Mouse (Mus musculus) thymus, adult 18-20 months (tissue): Measurements from ENCODE around the gene Gm11127.
"Not testable (repeated sequence)": the region's sequence is repeated elsewhere in the genome, so short reads cannot be mapped to it uniquely, and the experiment has no call there.

Experiments used
- DNase-seq, 2 experiments: peaks; one replicate each; pipeline ENCODE4 v3.0.0; 2022; ENCODE audit warnings: mixed read lengths in 2 of 2

Gm11127 gene

DNA sequence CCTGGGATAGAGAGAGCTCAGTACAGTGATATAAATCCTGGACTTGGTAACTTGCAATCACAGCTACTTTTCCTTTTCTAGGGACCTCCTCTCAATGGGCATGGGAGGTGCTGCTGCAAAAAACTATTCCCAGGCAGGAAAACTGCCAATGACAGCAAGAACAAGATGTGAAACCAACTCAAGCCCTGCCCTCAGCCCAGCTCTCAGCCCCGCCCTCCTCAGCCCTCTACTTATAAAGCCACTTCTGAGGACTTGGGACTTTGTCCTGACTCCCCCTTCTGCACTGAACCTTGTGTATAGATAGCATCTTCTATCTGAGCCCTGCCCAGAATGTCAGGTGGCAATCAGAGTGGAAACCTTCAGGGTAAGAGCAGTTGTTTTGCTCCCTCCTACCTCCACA is at the start of gene Gm11127:
Gene Gm11127, minus strand, starts transcription at position 10 of the 400 bp plus-strand sequence.
- not testable (repeated sequence) for DNase-seq

DNA sequence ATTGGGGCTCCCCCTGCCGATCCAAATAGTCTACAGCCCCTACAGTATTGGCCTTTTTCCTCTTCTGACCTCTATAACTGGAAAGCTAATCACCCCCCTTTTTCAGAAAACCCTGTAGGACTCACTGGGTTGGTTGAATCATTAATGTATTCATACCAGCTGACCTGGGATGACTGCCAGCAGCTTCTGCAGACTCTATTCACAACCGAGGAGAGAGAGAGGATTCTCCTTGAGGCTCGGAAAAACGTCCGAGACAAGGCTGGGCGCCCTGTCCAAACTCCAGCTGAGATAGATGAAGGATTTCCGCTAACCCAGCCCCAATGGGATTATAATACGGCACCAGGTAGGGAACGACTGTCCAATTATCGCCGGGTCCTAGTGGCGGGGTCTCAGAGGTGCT is 43.9 kb upstream of the Gm11127 start:
- DNase-seq, result not testable (repeated sequence)

GRCm38 (mm10) chr17:36099603-36100002 is 41.4 kb upstream of the Gm11127 start:
- not testable (repeated sequence) for DNase-seq

DNA sequence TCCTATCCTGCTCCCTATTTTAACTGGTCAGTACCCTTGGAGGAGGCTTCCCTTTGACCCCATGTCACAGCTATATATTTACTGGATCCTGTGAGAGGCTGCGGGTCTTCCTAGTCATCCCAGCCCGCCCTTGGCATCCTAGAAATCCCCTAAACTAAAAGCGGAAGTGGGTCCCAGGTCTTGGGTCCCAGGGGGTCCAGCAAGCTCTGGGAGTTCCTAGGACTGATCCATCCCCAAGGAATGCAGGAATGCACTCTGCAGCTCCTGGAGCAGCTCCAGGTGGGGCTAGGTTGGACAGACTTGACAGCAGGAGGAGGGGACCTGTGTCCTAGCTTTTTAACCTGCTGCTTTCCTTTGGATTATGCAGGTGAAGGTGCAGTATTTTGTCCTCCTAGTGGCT is 35.8 kb upstream of the Gm11127 start:
- no peak for DNase-seq

- not testable (repeated sequence) for DNase-seq
Measured at GRCm38 (mm10) chr17:36092520-36092919, 34.3 kb upstream of the Gm11127 start.

DNA sequence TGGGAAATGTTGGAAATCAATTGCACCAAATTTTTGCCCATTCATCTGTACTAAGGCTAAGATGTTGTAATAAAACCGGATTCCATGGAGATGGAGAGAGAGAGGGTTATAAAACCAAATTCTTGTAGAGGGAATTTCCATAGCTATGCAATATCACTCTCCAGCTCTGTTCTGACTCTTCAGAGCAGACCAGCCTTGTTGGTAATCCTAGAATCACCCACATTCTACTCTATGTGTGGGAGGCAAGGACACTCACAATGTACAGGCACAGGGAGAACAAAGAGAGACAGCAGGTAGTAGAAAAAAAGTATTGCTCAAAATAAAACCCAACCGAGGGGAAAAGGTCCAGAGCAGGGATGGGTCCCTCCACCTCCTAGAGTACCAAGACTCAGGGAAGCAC is 33.8 kb upstream of the Gm11127 start:
- not testable (repeated sequence) for DNase-seq

DNA sequence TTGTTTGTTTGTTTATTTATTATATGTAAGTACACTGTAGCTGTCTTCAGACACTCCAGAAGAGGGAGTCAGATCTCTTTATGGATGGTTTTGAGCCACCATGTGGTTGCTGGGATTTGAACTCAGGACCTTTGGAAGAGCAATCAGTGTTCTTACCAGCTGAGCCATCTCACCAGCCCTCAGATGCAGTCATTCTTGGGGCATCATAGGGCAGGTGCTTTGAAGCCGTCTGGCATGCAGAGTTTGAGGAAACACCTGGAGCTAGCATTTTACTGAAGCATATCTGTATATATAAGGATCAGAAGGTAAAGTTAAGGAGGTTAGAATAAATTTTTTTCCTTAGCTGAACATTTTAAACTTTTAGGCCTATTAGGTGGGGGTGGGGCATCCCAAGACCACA is 27.8 kb upstream of the Gm11127 start:
- DNase-seq, result peak; percentile 46 to 69

DNA sequence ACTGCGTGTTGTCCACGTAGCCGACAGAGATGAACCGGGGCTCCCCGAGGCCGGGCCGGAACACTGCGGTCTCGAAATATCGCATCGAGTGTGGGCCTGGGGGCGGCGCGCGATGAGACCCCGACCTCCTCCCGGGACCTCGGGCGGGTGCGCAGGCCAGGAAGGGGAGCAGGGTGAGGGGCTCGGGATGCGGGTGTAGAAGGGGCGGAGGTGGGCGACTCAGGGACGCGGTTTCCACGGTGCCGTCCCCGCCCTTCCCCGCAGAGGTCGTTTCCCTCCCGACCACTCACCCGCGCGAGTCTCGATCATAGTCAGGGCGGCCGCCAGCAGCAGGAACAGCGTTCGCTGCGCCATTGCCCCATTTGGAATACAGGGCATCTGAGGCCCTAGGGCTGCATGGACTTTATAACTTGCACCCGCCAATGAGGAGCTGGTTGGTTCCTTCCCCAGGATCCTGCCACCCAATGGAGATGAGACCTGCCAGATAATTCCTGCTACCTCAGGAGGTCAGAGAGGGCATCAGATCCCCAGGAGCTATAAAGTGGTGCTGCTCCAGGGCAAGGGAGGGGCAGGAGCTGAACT is 25.8 kb upstream of the Gm11127 start:
- peak in 1 of 2 experiments; percentile 36 for DNase-seq

DNA sequence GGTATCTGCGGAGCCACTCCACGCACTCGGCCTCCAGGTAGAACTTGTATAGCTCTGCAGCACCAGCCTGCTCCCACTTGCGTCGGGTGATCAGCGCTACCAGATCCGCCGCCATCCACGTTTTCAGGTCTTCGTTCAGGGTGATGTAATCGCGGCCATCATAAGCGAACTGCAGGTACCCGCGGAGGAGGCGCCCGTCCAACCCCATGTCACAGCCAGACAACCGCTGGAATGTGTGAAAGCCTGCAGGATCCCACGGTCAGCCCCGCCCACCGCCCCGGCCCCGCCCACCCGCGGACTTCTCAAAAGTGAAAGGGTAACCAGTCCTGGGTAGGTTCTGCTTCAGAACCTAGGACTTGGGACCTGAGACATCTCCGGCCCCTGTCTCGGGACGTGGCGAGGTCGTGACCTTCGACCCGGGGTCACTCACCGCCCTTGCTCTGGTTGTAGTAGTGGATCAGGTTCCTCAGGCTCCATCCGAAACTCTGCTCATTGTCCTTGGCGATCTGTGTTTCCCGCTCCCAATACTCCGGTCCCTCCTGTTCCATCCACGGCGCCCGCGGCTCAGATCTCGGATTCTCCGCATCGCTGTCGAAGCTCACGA is 25.2 kb upstream of the Gm11127 start:
- DNase-seq, result peak in 1 of 2 experiments; percentile 36

DNA sequence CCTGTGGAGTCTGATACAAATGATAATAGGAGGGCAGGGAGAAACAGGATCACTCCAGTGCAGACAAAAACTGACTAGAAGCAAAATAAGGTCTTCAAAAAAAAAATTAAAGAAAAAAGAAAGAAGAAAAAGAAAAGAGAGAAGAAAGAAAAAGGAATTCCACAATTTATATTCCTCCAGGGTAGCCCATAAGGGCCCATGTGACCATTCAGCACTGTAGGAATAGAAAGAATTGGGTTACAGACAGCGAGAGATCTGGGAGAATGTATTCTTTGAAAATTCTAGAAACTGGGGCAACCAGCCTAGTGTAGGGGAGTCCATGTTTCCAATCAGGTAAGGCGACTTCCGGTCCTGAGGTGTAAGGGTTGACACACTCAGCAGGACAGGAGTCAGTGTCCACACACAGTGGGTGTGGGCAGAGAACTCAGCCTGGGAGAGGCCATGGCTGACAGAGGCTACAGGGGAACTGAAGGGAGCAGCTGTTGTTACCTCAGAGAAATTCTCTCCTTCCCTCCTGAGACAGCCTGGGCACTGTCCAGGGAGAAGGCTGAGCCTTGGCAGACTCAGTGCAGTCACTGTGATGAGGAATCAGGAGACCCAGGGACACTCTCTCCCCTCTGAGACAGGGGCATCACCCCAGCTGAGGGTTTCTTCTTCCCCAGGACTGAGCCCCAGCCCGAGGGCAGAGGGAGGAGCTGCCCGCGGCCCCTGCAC is 24.5 kb upstream of the Gm11127 start:
- DNase-seq, result not testable (repeated sequence)

GRCm38 (mm10) chr17:36081901-36082300 is 23.7 kb upstream of the Gm11127 start:
- not testable (repeated sequence) for DNase-seq

GRCm38 (mm10) chr17:36060829-36061228 is 2.7 kb upstream of the Gm11127 start:
- DNase-seq, result peak; percentile 81 to 88

GRCm38 (mm10) chr17:36057927-36058326 is 244 bp downstream of the Gm11127 start:
- not testable (repeated sequence) for DNase-seq

DNA sequence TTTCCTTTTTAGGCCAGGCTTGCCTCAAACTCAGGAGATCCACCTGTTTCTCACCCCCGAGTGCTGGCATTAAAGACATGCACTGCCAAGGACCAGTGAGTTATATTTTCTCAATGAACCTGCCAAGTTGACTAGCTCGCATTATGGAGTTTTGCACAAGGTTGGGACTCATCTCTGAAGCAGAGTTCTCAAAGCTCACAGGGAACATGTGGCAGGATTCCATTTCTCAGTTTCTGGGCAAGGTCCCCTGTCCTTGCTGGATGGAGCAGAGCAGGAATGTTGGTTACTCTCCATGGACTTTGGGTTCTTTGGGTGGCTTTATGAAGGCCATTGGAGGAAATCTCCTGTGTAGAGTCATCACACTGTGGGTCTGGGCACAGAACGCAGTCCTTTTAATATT is 14.9 kb downstream of the Gm11127 start:
- no peak for DNase-seq

DNA sequence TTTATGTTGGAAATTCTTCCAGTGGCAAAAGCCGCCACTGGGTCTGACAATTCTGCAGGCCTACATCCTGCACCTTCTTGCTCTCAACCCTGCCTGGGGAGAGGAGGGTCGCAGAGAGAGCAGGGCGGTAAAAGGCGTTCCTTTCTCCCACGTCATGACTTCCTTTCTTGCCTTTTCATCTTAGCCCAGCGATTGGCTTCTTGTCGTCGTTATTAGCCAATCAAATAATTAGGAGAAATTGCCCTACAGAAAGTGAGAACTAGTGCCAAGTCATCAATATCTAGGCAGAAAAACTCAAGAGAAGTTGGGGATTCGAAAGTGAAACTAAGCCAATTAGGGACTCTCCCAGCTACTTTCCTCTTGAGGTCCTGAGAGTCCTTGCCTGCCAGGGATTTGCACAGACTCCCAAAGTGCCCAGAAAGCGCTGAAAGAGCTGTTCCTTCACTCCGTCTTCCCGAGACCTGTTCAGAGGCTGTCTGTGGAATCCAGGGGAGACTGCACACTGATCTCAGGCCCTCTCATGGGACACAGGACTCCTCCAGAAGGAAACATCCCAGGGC is 15.5 kb downstream of the Gm11127 start, which contains the start of the genes H2-T22 and Gm6034:
Gene H2-T22, minus strand, starts transcription at position 138 of the 560 bp plus-strand sequence.
Gene Gm6034, plus strand, starts transcription at position 352 of the 560 bp plus-strand sequence.
- DNase-seq, result peak; percentile 74 to 87

DNA sequence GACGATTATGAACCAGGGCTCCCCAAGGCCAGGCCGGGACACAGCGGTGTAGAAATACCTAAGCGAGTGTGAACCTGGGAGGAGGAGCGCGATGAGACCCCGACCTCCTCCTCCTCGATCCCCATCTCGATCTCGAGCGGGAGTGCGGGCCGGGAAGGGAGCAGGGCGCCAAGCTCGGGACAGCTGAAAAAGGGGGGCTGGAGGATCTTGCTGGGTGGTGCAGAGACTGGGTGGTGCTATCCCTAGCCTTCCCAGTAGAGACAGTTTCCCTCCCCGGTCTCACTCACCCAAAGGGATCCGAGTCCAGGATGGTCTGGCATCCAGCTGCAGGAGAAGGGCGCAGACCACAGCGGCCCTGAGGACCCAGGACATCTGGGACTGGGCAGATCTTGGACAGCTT is 16.1 kb downstream of the Gm11127 start:
- DNase-seq, result peak in 1 of 2 experiments; percentile 46

DNA sequence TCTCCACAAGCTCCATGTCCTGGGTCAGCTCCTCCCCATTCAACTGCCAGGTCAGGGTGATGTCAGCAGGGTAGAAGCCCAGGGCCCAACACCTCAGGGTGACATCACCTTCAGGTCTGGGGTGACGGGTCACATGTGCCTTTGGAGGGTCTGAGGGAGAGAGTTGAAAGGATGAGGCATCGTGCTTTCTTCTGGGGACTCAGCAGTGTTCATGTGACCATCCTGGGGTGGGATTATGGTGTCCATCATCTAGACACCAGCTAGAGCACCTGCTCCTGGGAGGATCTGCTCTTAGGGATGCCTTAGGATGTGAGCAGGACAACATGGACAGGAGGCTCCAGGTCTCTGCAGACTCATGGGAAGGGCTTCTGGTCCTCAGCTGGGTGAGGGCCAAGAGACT is 17.6 kb downstream of the Gm11127 start:
- not testable (repeated sequence) for DNase-seq

DNA sequence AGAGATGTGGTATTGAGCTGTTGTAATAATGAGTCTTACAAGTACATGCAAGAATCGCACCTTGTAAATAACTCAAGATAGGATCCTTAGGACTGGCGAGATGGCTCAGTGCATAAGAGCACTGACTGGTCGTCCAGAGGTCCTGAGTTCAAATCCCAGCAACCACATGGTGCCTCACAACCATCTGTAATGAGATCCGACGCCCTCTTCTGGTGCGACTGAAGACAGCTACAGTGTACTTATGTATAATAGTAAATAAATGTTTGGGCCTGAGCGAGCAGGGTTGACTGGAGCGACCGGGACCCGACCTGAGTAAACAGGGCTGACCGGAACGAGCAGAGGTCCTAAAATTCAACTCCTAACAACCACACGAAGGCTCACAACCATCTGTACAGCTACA is 22.0 kb downstream of the Gm11127 start:
- DNase-seq, result not testable (repeated sequence)

- DNase-seq, result peak; percentile 58 to 67
Measured at GRCm38 (mm10) chr17:36035010-36035638, 23.0 kb downstream of the Gm11127 start.

GRCm38 (mm10) chr17:36034524-36034923 is 23.6 kb downstream of the Gm11127 start:
- DNase-seq, result not testable (repeated sequence)

DNA sequence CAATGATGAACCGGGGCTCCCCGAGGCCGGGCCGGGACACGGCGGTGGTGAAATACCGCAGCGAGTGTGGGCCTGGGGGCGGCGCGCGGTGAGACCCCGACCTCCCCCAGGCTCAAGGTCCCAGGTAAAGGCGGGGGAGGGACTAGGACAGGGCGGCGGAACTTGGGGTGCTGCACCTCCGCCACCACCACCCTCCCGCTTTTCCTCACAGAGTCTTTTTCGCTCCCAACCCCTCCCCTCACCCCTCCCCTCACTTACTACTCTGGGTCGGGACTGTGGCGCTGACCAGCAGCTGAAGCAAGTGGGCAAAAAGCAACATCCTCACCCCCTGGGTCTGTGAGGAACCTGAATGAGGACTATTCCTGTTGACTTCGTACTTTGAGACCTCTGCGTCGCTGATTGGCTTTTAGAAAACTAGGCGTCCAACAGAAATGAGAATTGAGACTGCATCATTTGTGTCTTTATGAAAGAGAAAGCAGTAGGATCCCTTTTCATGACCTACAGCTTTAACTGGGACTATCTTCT is 25.8 kb downstream of the Gm11127 start, which contains the start of gene H2-T23:
Gene H2-T23, minus strand, starts transcription at position 505 of the 525 bp plus-strand sequence.
- peak; percentile 61 to 77 for DNase-seq

DNA sequence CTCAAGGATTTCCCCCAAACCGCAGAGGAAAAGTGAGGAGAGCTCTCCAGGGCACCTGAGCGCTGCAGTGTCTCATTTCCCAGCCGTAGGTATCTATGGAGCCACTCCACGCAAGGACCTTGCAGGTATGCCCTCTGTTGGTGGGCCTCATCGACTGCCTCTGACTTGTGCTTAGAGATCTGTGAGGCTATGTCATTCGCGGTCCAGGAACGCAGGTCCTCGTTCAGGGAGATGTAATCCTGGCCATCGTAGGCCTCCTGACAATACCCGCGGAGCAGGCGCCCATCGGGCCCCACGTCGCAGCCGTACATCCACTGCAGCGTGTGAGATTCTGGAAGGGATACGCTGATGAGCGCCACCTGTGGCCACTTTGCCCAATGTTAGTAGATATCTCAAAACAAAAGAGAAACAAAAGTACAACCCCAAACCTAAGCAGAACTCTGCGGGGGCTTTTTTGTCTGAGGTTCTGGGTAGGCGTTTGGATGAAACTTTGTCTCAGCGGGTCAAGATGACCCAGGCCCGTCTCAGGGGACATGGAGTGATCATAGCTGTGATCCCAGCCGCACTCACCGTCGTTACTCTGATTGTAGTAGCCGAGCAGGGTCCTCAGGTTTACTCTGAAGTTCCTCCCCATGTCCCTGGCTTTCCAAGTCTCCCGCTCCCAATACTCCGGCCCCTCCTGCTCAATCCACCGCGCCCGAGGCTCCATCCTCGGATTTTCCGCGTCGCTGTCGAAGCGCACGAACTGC is 26.4 kb downstream of the Gm11127 start:
- DNase-seq, result peak; percentile 38 to 73
